Mouse (Mus musculus): ENCODE results near the gene Stag1.
"Not testable (repeated sequence)": the region's sequence is repeated elsewhere in the genome, so short reads cannot be mapped to it uniquely, and the experiment has no call there.

Stag1 gene

DNA sequence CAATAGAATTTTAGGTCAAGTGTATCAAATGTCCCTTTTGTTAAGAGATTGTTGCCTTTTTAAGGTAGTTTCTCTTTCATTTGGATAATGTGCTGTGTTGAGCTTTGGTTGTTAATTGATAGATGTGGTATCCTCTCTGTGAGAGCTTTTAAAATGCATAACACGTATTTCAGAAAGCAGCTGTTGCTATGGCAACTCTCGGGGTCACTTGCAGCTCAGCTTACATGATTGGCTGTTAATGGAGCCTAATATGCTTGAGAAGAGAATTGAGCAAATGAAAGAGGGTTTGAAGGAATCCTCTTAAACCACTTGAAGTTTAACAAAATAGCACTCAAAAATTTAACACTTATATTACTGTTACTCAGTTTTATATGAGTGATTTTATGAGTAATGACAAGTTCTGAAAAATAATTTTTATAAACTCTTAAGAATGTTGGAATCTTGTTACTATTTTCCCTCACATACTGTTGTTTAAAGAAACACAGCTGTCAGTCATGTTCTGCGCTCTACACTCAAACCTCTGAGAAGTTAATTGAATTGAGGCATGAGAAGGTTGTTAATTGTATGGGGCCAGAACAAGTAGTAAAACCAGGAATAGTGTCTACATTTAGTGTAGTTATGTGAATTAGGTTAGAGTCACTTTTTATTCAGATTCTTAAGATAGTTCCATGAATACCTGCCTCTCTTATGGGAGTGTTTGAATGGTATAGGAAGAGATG is 88.3 kb downstream of the Stag1 start:
- no peak for DNase-seq (ENCODE audit: low spot score)

DNA sequence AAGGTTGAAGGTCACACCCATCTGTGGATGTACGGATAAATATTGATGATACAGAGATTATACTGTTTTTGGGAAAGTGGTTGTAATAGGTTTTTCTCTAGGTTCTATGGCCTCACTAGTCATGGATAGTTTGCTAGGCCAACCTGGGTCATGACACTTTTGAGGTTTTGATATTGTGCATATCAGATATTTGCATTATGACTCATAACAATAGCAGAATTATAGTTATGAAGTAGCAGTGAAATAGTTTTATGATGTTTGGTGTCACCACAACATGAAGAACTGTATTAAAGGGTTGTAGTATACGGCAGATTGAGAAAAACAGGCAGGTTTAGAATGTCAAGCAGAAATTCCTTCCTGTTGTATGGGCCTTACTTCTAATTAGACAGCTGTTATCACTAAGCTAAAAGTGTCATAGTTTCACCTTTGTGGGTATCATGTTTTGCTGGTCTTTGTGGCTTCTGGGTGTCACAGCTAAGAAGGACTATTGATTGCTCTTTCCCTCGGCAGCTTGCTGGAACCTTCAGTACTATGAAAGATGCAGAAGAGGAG is 92.2 kb downstream of the Stag1 start:
- DNase-seq (ENCODE audit: low spot score), result no peak

DNA sequence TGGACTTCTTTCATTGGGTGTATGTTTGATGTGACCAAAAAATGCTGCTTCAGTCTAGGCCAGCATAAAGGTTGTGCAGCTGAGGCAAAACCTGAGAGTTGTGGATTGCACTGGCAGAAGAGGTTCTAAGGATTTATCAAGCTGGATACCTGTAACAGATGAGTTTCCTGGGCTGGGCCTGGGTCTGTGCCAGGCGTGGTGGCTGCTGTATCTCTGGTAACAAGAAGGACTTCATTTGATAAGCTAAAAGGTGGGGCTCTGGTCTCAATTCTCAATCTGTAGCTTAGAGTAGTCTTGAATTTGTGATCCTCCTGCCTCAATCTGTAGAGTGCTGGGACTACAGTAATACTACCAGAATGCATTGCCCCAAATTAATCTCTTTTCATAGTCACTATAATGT is 94.6 kb downstream of the Stag1 start:
- peak; percentile 11 for DNase-seq (ENCODE audit: low spot score)

DNA sequence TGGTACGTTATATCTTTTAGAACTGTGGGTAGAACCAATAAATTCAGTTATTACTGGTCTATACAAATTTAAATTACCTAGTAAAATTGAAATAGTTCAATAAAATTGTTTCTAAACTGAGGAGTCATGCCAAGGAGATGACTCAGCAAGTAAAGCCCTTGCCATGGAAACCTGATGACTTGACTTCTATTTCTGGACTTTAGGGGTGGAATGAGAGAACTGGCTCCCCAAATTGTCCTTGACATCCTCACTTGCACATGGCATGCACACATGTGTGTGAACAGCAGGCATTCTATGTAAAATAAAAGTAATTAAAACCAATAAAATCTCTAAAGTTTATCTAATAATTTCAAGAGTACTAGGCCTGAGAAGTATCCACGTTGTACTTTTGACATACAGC is 98.9 kb downstream of the Stag1 start:
- DNase-seq (ENCODE audit: low spot score), result no peak

DNA sequence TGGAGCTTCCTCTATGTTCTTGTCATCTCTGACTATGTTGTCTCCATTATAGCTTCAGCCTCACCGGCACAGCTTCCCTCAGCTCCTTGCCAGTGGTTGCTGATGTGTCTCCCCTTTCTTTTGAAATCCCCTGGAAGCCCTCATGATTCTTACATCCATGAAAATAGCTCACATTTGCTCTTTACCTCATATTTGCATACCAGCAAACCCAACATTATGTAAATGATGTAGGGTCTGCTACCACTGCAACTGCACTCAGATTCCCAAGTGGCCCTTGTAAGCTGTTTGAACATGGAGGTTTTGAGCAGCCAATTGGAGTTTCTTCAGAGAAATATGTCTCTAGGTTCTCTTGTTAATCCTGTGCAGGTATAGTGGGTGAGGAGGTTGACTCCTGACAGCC is 110.0 kb downstream of the Stag1 start:
- DNase-seq (ENCODE audit: low spot score), result no peak

DNA sequence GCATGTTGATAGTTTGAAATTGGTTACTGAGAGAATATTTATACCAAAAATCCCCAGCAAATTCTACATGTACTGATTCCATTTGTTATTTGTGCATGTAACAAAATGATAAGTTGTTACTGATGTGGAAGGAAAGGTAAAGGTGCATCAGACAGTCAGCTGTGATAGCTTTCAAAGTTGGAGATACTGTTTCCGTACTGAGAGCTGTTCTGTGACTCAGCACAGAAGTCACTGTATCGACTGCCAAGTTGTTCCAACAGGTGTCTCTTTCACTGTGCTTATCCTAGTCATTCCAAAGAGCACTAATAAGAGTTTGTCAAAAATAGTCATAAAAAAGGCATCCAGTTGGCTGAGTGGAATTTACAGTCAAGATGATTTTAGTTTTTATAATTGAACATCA is 114.1 kb downstream of the Stag1 start:
- DNase-seq (ENCODE audit: low spot score), result no peak

DNA sequence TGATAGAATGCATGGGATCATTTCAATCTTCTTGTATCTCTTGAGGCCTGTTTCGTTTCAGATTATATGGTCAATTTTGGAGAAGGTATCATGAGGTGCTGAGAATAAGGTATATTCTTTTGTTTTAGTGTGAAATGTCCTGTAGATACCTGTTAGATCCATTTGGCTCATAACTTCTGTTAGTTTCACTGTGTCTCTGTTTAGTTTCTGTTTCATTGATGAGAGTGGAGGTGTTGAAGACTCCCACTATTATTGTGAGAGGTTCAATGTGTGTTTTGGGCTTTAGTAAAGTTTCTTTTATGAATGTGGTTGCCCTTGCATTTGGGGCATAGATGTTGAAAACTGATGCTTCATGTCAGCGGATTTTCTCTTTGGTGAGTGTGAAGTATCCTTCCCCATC is 127.2 kb downstream of the Stag1 start:
- not testable (repeated sequence) for DNase-seq (ENCODE audit: low spot score)

DNA sequence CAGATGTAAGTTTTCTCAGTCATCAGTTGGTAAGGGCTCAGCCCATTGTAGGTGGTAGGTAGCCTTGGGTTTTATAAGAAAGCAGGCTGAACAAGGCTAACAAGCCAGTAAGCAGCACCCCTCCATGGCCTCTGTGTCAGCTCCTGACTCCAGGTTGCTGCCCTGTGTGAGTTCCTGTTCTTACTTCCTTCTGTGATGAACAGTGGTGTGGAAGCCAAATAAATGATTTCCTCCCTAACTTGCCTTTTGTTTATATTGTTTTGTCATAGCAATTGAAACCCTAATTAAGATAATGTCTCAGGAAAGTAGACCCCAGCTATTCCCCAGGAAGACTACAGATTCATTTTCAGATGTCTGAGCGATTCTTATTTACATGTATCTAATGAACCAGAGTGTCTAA is 134.2 kb downstream of the Stag1 start:
- no peak for DNase-seq (ENCODE audit: low spot score)

DNA sequence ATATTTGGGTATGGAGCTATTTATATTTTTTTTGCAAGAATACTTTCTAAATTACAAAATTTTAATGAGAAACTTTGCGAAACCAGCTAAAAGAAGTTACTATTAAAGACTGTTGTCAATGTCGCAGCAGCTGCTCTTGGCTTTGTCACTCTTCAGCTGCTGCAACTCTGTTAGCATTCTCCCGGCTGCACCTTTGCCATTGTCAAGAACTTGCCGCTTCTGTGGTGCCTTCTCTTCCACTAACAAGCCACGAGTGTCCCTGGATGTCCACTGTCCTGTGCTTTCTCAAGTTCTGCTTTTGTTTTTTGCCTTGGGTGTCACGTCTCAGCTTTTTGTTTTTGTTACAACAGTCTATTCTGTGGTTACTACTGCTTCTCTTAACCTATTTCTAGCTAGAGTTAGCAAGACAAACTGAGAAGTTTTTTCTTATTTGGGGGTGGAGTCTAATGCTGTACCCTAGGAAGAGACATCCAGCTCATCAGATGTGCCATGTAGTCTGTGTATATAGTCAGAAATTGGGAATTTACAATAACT is 136.4 kb downstream of the Stag1 start:
- no peak for DNase-seq (ENCODE audit: low spot score)

DNA sequence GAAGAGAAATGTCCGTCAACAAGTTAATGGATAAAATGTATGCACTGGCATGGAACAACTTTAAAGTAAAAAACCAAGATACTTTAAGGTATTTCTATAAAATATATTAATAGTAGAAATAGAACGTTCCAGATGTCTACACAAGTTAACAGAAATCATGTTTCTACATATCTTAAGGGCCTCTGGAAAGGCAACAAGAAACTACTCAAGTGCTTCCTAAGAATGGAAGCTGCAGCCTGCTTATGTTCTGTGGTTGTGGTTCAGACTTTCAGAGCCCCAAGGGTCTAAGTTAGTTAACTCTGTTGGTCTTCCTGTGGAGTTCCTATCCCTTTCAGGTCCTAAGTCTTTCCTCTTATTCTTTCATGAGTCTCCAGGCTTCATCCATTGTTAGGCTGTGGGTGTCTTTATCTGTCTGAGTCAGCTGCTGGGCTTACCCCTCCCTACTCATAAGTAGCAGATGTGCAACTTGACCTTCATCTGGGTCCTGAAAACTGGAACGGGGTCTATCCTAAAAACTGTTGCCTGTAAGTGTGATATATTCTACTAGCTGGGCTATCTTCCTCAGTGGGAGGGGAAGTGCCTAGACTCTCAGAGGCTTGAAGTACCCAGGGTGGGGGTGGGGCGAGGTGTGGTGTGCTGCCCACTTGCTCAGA is 138.5 kb downstream of the Stag1 start:
- DNase-seq (ENCODE audit: low spot score), result no peak

DNA sequence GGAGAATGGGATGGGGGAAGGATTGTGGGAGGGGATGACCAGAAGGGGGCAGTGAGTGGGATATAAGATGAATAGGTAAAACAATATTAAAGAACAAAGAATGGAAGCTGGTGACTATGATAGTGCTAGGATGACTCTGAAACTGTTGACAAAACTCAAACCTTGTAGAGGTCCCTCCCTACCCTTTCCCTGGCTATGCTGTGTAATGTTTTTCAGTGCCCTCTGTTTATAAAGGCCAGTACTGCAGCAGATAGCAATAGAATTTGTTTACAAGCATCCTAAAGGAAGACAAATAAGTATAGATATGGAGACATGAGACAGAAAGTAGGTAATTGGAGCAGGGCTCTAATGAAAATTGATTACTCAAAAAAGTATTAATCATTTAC is 139.0 kb downstream of the Stag1 start:
- no peak for DNase-seq (ENCODE audit: low spot score)

DNA sequence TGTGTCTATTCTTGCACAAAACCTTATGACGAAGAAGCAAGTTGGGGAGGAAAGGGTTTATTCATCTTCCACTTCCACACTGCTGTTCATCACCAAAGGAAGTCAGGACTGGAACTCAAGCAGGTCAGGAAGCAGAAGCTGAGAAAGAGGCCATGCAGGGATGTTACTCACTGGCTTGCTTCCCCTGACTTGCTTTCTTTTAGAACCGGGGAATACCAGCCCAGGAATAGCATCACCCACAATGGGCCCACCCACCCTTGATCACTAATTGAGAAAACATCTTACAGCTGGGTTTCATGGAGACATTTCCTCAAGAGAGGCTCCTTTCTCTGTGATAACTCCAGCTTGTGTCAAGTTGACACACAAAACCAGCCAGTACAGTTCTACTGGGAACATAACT is 179.6 kb downstream of the Stag1 start:
- not testable (repeated sequence) for DNase-seq (ENCODE audit: low spot score)

DNA sequence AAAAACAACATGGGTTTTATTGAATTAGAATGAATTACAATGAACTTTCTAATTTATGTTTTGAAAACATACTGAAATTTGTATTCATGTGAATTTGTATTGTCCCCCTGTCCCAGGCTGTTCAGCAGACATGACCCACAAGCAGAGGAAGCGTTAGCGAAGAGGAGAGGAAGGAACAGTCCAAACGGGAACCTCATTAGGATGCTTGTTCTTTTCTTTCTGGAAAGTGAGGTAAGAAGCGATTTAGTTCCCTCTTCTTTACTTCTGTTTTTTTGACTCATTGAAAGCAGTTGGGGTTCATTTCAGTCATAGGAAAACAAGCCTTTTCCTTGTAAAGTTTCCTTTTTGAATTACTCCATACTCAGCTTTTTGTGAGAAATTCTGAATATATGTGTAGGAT is 268.4 kb downstream of the Stag1 start:
- DNase-seq (ENCODE audit: low spot score), result no peak

DNA sequence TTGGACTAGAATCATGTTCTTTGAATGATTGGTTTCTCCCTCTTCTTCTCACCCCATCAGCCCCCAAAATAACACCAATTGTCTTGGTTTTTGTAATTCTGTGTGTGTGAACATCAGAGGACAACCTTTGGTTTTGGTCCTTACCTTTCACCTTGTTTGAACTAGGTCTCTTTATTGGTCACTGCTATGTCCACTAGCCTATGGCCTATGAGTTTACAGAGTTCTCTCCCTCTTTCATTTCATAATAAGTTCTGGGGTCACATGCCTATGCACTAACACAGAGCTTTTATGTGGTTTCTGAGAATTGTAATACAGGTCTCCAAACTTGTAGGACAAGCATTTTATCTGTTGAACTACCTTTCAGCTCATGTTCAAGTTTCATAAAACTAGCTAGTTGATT is 272.0 kb downstream of the Stag1 start:
- no peak for DNase-seq (ENCODE audit: low spot score)

DNA sequence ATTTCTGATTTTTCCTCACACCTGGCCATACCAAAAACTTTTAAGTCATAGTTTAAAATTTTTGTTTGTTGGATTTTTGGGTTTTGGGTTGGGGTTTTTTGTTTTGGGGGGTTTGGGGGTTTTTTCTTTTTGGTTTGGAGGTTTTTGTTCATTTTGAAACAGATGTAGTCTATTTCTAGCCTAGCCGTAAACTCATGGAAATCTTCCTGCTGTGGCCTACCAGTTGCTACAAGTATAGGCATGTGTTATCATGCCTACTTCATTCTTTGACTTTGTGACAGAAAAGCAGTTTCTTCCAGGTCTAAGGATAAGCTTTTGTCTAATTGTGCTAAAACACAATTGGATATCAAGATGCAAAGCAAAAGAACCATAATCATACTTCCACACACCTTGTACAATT is 298.5 kb downstream of the Stag1 start:
- DNase-seq (ENCODE audit: low spot score), result no peak

DNA sequence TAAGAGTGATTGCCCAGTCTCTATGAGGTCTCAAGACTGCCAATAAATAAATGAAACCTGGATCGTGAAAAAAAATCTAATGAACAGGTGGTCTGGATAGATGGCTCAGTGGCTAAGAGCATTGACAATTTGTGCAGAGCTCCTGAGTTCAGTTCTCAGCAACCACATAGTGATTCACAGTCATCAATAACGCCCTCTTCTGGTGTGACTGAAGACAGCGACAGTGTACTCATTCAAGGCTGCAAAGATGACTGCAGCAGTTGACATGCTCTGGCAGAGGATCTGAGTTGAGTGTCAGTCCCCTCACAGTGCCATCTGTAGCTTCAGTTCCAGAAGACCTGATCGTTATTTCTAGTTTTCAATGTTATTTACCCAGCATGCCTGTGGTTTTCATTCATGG is 300.4 kb downstream of the Stag1 start:
- DNase-seq (ENCODE audit: low spot score), result no peak

DNA sequence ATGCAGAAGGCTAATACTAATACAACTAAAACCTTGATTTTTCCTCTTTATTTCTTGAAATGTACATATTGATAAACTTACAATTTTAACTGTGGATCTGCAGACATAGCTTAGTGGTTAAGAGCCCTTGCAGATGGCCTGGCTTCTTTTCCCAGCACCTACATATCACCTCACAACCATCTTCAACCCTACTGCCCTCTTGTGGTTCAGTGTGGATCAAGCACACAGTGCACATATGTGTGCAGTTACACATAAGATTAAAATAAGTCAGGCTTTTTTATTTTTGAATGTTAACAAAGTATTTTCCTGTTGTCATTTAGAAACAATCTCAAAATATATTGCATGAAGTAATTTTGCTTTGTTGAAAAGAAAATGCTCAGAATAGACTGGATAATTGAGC is 312.8 kb downstream of the Stag1 start:
- no peak for DNase-seq (ENCODE audit: low spot score)

DNA sequence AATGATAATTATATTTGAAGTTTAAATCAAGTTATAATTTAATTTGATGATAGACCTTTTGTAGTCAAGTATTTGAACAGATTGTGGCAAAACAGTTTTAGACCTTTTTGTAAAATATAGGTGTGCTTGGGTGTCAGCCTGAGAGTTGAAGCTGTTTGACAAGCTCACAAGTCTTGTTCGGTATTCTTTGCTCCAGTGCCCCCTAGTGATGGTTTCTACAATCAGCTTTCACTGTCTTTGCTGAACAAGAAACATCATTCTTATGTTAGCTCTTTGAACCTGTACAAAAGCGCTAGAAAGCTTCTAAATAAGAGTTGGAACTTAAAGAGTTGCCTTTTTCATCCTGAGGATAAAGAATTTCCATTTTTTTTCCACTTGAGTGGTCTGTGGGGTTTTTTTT is 319.5 kb downstream of the Stag1 start:
- no peak for DNase-seq (ENCODE audit: low spot score)

DNA sequence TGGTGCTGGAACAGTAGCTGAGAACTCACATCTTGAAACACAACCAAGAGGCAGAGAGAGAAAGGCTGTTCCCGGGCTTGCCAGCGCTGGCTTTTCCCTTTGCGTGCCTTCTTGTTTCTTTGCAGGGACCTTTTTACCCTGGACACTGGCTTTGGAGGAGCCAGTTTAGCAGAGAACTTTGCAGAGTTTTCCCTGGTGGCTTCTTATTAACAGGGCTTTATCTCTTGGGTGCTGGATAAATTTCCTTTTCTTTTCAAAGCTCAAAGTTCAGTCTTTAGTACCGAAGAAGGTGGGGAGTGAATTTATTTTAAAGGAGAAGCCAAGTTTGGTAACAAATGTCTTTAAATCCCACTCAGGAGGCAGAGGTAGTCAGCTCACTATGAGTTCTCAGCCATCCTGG is 329.0 kb downstream of the Stag1 start:
- DNase-seq (ENCODE audit: low spot score), result no peak

DNA sequence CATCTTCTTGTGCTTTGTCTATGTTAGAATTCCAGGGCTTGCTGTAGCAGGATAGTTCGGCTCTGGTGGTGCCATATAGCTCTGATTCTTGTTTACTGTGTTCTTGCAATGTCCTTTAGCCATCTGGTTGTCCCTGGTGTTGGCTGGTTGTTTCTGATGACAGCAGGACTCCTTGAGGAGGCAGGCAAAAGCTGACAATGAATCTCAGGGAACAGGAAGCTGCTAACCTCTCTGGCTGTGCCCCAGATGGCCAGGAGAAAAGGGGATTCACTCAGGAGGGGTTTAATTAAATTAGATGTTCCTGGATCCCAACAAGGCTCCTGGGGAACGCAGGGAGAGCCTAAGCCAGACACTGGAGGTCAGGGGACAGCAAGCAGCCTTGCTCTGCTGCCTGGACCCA is 344.4 kb downstream of the Stag1 start:
- DNase-seq (ENCODE audit: low spot score), result no peak

DNA sequence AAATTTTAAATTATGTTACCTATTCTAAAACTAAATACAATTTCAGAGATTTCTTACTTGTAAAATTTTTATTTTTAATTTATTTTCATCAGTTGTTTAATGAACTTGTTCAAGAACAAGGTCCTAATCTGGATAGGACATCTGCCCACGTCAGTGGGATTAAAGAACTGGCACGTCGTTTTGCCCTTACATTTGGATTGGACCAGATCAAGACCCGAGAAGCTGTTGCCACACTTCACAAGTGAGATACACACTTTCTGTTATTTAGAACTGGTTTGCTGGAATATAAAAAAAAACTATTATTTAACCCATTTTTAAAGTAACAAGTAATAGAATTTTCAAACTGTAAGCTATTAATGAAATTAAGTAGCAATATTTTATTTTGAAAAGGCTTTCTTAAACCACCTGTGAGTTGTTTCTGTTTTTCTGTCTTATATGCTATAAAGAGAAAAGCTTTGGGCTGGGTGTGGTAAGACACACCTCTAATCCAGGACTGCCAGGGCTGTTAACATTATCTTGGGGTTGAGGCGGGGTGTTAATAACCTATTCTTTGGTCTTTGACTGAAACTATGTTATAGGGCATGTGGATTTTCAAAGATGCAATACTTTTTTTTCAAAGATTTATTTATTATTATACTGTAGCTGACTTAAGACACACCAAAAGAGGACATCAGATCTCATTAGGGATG is 347.2 kb downstream of the Stag1 start:
- DNase-seq (ENCODE audit: low spot score), result no peak

DNA sequence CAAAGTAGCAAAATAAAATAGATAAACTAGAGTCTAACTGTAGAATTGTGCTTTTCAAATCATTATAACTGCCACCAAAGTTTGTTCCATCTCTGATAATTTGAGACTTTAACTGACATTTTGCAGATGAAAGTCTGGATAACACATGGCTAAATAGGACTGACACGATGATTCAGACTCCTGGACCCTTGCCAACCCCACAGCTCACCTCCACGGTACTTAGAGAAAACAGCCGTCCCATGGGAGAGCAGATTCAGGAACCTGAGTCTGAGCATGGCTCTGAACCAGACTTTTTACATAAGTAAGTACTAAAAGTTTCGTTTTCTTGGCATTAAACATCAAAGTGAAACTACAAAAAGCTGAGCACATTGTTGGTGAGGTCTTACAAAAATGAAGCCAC is 353.9 kb downstream of the Stag1 start:
- peak; percentile 24 for DNase-seq (ENCODE audit: low spot score)

DNA sequence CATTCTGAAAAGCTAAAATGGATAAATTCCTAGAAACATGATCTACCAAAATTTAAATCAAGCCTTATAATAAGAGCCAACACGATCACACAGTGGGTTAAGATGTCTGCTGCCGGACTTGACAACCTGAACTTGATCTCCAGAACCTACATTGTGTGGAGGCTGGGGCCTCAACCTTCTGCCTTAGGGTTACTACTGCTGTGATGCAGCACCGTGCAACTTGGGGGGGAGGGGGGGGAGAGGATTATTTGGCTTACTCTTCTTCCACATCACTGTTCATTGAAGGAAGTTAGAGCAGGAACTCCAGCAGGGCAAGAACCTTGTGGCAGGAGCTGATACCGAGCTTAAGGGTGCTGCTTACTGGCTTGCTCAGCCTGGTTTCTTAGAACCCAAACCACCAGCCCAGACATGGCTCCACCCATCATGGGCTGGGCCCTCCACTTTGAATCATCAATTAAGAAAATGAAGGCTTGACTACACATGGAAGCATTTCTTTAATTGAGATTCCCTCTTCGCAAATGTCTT is 365.4 kb downstream of the Stag1 start:
- DNase-seq (ENCODE audit: low spot score), result peak; percentile 19
